Mouse (Mus musculus): ENCODE measurements around the gene Hebp1. TPM values are rescaled to one million over a fixed set of nuclear protein-coding genes. Genes with fewer than 3 reads are reported as not detected.
A peak's percentile ranks its signal among the peaks of the same experiment; 100 is the strongest.

The Hebp1 gene
- polyA plus RNA-seq, 1 experiment = not detected

DNA sequence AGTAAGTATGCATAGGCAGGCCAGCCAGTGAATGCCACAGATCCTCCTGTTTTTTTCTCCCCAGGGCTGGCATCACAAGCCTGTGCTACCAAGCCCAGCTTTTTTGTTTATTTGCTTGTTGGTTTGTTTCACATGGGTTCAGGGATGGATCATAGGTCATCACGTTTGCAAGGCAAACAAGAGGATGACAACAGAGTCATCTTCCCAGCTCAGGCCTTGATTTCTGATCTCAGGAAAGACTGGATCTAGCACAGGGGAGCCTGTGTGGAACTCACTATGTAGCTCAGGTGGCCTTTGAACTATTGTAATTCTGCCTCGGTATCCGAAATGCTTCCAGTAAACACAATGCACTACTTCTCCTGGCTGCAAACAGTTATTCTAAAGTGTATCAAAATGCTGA is 35.5 kb downstream of the Hebp1 start:
- H3K4me3 ChIP-seq (ENCODE audit: insufficient read depth, low read depth, low read length) = no peak overlapping the region
- TF ChIP-seq CTCF (IDR thresholded peaks at IDR 0.05; ENCODE audit: insufficient read depth, low read depth, low read length) (no peak), POLR2A (IDR thresholded peaks at IDR 0.05; ENCODE audit: insufficient read depth, low read depth, low read length) (no peak)
- H3K27ac ChIP-seq (ENCODE audit: insufficient read depth, low read depth, low read length) = no peak overlapping the region
- 93% methylated on average over 3 of the region's 3 CpGs for WGBS
- H3K4me1 ChIP-seq (ENCODE audit: control insufficient read depth, insufficient read depth, low read length) = peaks cover 8% of the 10 kb centered on the region

GRCm38 (mm10) chr6:135161356-135161755 is 36.5 kb downstream of the Hebp1 start:
- no peak overlapping the region for H3K4me3 ChIP-seq (ENCODE audit: insufficient read depth, low read depth, low read length)
- 90% methylated on average over 4 of the region's 4 CpGs for WGBS
- TF ChIP-seq POLR2A (IDR thresholded peaks at IDR 0.05; ENCODE audit: insufficient read depth, low read depth, low read length) (no peak), CTCF (IDR thresholded peaks at IDR 0.05; ENCODE audit: insufficient read depth, low read depth, low read length) (no peak)
- peaks cover 6% of the 10 kb centered on the region for H3K4me1 ChIP-seq (ENCODE audit: control insufficient read depth, insufficient read depth, low read length)
- H3K27ac ChIP-seq (ENCODE audit: insufficient read depth, low read depth, low read length) = no peak overlapping the region

- TF ChIP-seq POLR2A (IDR thresholded peaks at IDR 0.05; ENCODE audit: insufficient read depth, low read depth, low read length) (no peak), CTCF (IDR thresholded peaks at IDR 0.05; ENCODE audit: insufficient read depth, low read depth, low read length) (no peak)
Measured at GRCm38 (mm10) chr6:135158509-135158908, 39.3 kb downstream of the Hebp1 start.

GRCm38 (mm10) chr6:135157496-135157895 is 40.3 kb downstream of the Hebp1 start:
- no peak for TF ChIP-seq CTCF (IDR thresholded peaks at IDR 0.05; ENCODE audit: insufficient read depth, low read depth, low read length)
- no peak for TF ChIP-seq POLR2A (IDR thresholded peaks at IDR 0.05; ENCODE audit: insufficient read depth, low read depth, low read length)
- Histone ChIP-seq H3K27ac (ENCODE audit: insufficient read depth, low read depth, low read length) (no peak overlapping the region), H3K4me3 (ENCODE audit: insufficient read depth, low read depth, low read length) (no peak overlapping the region), H3K4me1 (ENCODE audit: control insufficient read depth, insufficient read depth, low read length) (peaks cover 15% of the 10 kb centered on the region)
- WGBS = 86% methylated on average over 4 of the region's 4 CpGs

More at GRCm38 (mm10) chr6:135158509-135158908, 39.3 kb downstream of the Hebp1 start:
- no peak overlapping the region for H3K27ac ChIP-seq (ENCODE audit: insufficient read depth, low read depth, low read length)
- H3K4me3 ChIP-seq (ENCODE audit: insufficient read depth, low read depth, low read length) = no peak overlapping the region
- 59% methylated on average over 4 of the region's 4 CpGs for WGBS
- H3K4me1 ChIP-seq (ENCODE audit: control insufficient read depth, insufficient read depth, low read length) = peaks cover 17% of the 10 kb centered on the region

DNA sequence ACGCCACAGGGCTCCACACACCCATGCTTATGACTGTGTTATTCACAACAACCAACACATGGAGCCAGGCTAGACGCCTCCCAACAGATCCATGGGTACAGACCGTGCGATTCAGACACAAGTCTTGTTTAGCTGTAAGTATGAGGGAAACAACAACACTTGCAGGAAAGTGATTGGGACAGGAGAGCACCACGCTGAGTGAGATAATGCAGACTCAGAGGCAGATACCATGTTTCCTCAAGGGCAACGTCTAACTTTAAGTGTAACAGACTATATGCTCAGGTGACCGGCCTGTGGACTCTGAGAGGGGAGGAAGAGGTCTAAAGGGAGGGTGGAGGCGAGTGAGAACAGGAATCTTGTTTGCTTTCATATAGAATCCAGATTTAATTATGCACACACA is 41.2 kb downstream of the Hebp1 start:
- peaks cover 15% of the 10 kb centered on the region for H3K4me1 ChIP-seq (ENCODE audit: control insufficient read depth, insufficient read depth, low read length)
- WGBS = 86% methylated on average over 8 of the region's 8 CpGs
- H3K4me3 ChIP-seq (ENCODE audit: insufficient read depth, low read depth, low read length) = no peak overlapping the region
- H3K27ac ChIP-seq (ENCODE audit: insufficient read depth, low read depth, low read length) = no peak overlapping the region
- TF ChIP-seq POLR2A (IDR thresholded peaks at IDR 0.05; ENCODE audit: insufficient read depth, low read depth, low read length) = no peak
- no peak for TF ChIP-seq CTCF (IDR thresholded peaks at IDR 0.05; ENCODE audit: insufficient read depth, low read depth, low read length)

- Histone ChIP-seq H3K27ac (ENCODE audit: insufficient read depth, low read depth, low read length) (peak overlapping the region; percentile 17; the same call in 1 of the 2 replicates), H3K4me3 (ENCODE audit: insufficient read depth, low read depth, low read length) (no peak overlapping the region), H3K4me1 (ENCODE audit: control insufficient read depth, insufficient read depth, low read length) (peaks cover 15% of the 10 kb centered on the region)
- no peak for TF ChIP-seq POLR2A (IDR thresholded peaks at IDR 0.05; ENCODE audit: insufficient read depth, low read depth, low read length)
- TF ChIP-seq CTCF (IDR thresholded peaks at IDR 0.05; ENCODE audit: insufficient read depth, low read depth, low read length) = no peak
- 36% methylated on average over 5 of the region's 5 CpGs for WGBS
Measured at GRCm38 (mm10) chr6:135153719-135154118, 44.1 kb downstream of the Hebp1 start.

DNA sequence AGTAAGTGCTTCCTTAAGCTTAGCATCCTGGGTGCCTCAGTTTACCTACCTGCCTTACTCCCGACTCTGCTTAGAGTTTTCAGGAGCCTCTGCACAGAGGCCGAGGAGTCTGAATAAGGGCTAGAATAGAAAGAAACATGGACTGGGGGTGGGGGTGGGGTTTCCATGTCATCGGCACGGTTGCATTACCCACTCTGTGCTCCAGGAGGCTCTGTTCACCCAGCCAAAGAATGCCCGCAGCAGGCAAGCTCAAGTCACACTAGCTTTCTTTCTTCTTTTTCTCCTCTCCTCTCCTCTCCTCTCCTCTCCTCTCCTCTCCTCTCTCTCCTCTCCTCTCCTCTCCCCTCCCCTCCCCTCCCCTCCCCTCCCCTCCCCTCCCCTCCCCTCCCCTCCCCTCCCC is 47.5 kb downstream of the Hebp1 start:
- TF ChIP-seq CTCF (IDR thresholded peaks at IDR 0.05; ENCODE audit: insufficient read depth, low read depth, low read length) (peak; percentile 51; the same call in 1 of the 2 replicates), POLR2A (IDR thresholded peaks at IDR 0.05; ENCODE audit: insufficient read depth, low read depth, low read length) (no peak)
- Histone ChIP-seq H3K4me1 (ENCODE audit: control insufficient read depth, insufficient read depth, low read length) (peaks cover 15% of the 10 kb centered on the region), H3K27ac (ENCODE audit: insufficient read depth, low read depth, low read length) (no peak overlapping the region), H3K4me3 (ENCODE audit: insufficient read depth, low read depth, low read length) (no peak overlapping the region)
- 27% methylated on average over 5 of the region's 5 CpGs for WGBS

DNA sequence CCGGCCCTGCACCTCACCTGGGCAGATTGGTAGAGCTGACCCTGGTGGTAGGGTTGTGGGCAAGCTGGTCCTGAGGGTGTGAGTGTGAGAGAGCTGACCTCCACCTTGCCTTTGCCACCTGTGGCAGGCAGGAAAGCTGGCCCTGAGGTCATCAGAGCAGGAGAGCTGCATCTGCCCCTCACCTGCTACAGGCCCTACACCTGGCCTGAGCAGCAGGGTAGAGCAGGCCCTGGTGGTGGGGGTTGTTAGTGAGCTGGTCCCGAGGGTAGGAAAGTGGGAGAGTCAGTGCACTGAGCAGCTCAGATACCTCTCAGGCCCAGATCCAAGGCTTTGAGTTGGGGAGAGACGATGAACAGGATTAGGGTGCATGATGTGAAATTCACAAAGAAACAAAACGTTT is 48.1 kb downstream of the Hebp1 start:
- Histone ChIP-seq H3K4me1 (ENCODE audit: control insufficient read depth, insufficient read depth, low read length) (peaks cover 11% of the 10 kb centered on the region; the same call in 1 of the 2 replicates), H3K4me3 (ENCODE audit: insufficient read depth, low read depth, low read length) (no peak overlapping the region), H3K27ac (ENCODE audit: insufficient read depth, low read depth, low read length) (no peak overlapping the region)
- no peak for TF ChIP-seq POLR2A (IDR thresholded peaks at IDR 0.05; ENCODE audit: insufficient read depth, low read depth, low read length)
- no peak for TF ChIP-seq CTCF (IDR thresholded peaks at IDR 0.05; ENCODE audit: insufficient read depth, low read depth, low read length)
- WGBS = 73% methylated on average over 4 of the region's 4 CpGs

DNA sequence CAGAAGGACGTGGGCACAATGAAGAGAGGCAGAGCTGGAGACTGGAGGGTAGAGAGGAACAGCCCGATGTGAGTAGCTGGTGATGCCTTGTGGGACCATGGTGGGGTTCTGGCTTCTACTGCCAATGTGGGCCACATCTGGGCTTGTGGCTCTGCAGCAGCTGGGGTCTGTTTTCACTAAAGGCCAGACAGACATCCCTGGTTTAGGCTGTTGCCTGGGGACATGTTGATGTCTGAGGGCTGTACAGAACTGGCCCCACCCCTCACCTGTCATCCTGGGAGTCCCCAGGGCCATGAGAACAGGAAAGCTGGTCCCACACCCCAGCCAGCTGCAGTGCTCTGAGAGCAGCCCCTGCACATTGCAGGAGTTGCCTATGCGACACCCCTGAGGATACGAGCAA is 48.6 kb downstream of the Hebp1 start:
- no peak overlapping the region for H3K27ac ChIP-seq (ENCODE audit: insufficient read depth, low read depth, low read length)

DNA sequence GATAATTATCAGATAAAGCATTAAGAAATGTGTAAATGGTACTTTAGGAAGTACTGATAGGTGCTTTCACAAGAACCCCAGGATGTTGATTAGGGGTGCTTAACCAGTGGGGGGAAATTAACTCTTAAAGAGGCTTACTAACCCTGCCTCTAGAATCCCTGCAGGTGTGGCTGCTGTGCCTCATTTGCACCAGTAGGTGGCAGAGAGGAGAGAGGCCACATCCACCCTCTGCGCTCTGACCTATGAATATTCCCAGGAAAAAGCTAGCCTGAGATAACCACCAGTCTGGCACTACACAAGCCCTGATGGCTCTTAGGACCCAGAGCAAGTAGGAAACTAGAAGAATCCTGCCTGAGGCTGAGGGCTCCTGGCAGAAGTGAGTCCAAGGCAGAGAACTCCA is 49.3 kb downstream of the Hebp1 start:
- TF ChIP-seq CTCF (IDR thresholded peaks at IDR 0.05; ENCODE audit: insufficient read depth, low read depth, low read length) = 0 out of 2 replicates have a peak, but pooled peaks have one; percentile 30
- TF ChIP-seq POLR2A (IDR thresholded peaks at IDR 0.05; ENCODE audit: insufficient read depth, low read depth, low read length) = no peak
- Histone ChIP-seq H3K4me3 (ENCODE audit: insufficient read depth, low read depth, low read length) (no peak overlapping the region), H3K27ac (ENCODE audit: insufficient read depth, low read depth, low read length) (no peak overlapping the region), H3K4me1 (ENCODE audit: control insufficient read depth, insufficient read depth, low read length) (peaks cover 3% of the 10 kb centered on the region; the same call in 1 of the 2 replicates)
- 52% methylated on average over 1 of the region's 1 CpGs for WGBS

More for the DNA sequence above, 48.6 kb downstream of the Hebp1 start:
- H3K4me3 ChIP-seq (ENCODE audit: insufficient read depth, low read depth, low read length) = no peak overlapping the region
- 84% methylated on average over 4 of the region's 4 CpGs for WGBS
- H3K4me1 ChIP-seq (ENCODE audit: control insufficient read depth, insufficient read depth, low read length) = peaks cover 7% of the 10 kb centered on the region; the same call in 1 of the 2 replicates
- TF ChIP-seq POLR2A (IDR thresholded peaks at IDR 0.05; ENCODE audit: insufficient read depth, low read depth, low read length) (no peak), CTCF (IDR thresholded peaks at IDR 0.05; ENCODE audit: insufficient read depth, low read depth, low read length) (no peak)
